Mouse (Mus musculus) ovary, adult 2 months (tissue): Measurements from ENCODE around the gene Wbp1. TPM values are rescaled to one million over a fixed set of nuclear protein-coding genes. Genes with fewer than 3 reads are reported as not detected.

Experiments used
- polyA plus RNA-seq: library from polyadenylated mRNA; depleted of rRNA; stranded (reverse); fragments of >200 nt; gene quantifications from 2 replicates; pipeline ENCODE4 v1.2.3, GENCODE M21; 2012; rRNA removed

Wbp1 gene
- polyA plus RNA-seq = 174 and 210 TPM in 2 replicates

DNA sequence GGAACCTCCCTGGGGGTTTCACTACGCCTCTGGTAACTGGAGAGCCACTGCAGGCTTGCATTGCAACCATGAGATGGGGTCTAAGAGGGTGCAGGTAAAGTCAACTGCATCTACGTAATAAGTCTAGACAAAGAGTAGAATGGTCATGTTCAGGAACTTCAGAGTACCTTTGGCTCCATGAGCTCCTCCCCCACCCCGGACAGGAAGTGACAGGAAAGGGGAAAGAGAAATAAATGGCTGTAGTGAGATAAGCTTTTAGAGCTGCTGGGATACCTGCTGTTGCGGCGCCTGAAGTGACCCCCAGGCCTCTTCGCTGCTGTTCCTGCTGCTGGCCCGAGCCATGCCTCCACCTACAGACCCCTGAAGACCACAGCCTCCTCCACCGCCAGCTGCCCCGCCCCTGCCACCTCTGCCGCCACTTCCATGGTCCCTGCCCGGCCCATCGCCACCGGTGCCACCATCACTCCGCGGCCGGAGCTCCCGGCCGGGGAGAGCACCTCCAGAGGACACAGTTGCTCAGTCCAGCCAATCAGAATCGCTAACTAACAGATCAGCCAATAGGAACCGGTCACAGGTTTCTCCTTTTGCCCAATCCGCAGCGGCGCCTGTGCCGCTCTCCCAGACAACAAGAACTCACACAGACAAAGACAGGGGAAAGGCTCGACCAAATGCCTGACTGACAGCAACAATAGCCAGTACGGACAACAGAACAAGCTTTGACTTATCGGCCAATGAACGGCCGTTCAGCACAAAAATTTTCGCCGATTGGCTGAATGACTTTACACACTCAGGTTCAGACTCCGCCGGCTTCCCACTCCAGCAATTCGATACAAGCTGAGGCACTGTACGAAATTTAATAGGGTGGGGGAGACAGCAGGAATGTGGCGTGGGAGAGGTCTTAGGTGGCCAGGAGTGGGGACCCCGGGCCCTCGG lies at the start of gene Wbp1:
Wbp1 (minus strand) TSS at position 630 of the 933 bp plus-strand sequence.

DNA sequence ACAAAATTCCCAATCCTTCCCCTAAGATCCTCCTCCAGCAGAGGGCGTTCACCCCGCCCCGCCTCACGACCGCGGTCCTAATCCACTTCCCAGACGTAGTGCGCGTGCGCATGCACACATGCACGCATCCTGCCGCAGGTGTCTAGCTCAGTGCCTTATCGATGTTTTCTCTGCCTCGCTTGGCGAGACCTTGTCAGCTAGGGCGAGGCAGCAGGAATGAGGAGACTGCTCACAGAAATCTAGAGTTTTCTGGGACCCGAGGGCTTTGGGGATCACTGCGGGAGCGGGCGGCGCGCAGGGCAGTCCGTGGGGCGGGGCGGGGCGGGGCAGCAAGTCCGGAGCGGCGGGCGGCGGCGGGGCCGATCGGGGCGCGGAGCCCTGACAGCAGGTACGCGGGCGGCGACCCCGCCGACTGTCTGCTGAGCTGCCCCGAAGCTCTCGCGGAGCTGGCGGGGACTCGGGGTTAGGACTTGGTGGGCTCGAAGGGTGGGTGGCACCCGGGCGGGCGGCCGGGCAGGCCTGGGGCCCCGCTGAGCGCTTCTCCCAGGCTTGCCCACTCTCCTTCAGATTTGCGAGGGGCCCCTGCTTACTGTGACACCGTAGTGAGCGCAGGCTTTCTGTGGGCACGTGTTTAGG lies 44.4 kb upstream of the Wbp1 start, which contains the start of gene Dctn1:
Dctn1 (plus strand) TSS at position 314 of the 636 bp plus-strand sequence.

DNA sequence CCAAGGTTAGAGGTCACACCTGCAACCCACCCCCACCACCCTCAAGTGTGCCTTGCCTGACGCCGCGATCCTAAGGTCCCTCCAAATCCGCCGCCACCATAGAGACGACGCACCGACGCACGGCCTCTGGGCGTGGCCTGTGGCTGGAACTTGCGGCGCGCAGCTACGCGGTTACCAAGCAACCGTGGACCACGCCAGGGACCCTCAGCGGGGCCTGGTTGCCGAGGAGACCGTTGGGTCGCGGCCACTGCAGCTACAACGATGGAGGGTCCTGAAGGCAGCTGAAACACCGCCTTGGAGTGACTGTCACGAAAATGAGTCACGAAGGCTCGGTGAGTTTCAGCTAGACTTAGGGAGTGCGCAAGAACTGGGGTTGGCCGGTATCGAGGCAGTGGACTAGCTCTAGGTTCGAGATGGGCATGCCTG lies 34.9 kb upstream of the Wbp1 start, which contains the start of the genes Wdr54 and 1700003E16Rik:
Wdr54 (minus strand) TSS at position 139 of the 426 bp plus-strand sequence.
1700003E16Rik (plus strand) TSS at position 146 of the 426 bp plus-strand sequence.

DNA sequence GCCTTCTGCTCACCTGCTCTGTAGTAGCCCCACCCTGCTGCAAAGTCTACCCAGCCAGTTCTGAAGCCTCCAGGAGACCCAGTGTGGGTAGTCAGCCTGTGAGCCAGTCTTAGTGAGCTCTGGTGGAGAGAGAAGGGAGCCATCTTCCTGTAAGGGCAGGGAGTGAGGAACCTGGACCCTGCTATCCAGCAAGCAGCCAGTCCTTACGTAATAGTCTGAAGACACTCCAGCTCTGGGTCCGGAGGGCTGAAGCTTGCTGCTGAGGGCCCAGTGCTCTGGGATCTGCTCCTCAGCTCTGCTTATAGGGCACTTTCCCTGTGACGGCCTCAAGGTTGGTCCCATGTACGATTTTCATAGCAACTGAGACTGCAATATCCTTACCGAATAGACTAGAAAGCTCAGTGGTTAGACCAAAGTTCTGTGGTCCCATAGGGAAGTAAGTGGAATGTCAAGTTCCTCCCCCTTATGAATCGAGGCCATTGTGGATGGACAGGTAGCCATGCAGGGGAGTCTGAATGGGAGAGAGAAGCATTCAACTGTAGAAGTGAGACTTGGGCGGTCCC lies 13.7 kb upstream of the Wbp1 start, which contains the start of gene Rtkn:
Rtkn (plus strand) TSS at position 513 of the 563 bp plus-strand sequence.

DNA sequence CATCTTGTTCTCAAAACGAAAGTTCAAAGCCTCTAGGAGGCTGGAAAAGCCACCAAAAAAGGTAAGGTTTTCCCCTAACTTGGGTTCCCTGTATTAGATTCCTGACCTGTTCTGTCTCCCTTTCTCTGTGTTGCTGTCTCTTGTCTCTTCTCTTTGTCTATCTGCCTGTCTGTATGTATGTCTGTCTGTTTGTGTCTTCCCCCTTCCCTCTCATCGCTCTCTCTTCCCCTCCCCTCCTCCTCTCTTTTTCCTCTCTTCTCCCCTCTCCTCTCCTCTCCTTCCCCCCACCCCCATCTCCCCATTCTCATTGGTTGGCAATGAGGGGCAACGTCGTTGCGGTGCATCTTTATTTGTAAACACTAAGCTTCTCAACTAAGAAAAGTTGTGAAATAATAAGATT lies 4.0 kb upstream of the Wbp1 start, which contains the start of gene Ino80b:
Ino80b (minus strand) TSS at position 101 of the 400 bp plus-strand sequence.

DNA sequence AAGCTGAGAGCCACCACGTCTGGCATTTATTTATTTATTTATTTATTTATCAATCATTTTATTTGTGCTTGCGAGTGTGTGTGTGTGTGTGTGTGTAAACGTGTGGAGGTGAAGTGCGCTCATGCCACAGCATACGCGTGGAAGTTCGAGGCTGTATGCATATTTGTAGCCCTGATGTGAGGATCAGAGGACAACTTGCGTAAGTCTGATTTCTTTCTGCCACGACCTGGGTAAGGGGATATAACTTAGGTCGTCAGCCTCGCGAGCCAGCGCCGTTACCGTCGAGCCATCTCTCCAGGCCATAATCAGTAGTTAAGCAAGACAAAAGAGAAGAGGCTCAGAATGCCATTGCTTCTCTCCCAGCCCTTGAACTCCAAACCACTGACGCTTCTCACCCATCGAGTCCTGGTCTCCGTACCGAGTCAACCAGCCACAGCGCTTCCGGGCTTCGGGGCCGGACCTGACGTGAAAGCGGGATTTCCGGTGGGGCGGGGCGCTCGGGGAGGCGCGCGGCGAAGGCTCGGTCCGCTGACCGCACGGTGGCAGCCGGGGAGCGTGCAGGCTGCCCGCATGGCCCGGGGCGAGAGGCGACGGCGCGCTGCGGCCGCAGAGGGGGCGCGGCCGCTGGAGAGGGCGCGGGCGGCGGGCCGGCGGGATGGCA lies 6.2 kb downstream of the Wbp1 start, which contains the start of gene Mogs:
Mogs (plus strand) TSS at position 486 of the 661 bp plus-strand sequence.

DNA sequence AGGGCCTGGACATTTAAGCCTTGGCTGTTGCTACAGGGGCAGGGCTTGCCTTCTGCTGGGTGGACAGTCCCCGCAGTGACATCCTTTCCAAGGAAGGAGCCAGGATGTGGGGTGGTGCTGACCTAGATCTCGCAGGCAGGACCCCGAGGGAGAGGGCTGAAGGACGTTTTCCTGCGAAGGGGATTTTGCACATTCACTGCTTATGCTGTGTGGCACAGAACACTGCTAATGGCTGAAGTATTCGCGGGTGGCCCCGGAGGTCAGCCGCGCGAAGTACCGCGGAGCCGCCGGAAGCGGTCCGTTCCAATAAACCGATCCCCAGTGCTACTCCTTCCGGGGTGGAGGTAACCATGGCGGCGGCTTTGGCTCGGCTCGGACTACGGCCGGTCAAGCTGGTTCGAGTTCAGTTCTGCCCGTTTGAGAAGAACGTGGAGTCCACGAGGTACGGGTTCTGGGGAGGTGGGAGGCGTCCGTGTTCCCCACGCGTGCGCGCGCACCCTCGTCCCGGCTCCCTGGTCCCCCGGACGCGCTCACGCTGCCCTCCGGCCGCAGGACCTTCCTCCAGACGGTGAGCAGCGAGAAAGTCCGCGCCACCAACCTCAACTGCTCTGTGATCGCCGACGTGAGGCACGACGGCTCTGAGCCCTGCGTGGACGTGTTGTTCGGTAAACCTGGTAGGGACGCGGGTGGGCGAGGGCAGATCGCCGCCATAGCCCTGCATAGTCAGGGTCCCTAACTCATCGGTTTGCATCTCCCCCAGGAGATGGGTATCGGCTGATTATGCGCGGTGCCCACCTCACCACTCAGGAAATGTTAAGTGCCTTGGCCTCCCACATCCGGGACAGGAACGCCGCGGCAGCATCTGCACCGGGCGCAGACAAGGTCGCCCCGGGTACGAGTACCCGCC lies 12.3 kb downstream of the Wbp1 start, which contains the start of gene Mrpl53:
Mrpl53 (plus strand) TSS at position 279 of the 907 bp plus-strand sequence.

DNA sequence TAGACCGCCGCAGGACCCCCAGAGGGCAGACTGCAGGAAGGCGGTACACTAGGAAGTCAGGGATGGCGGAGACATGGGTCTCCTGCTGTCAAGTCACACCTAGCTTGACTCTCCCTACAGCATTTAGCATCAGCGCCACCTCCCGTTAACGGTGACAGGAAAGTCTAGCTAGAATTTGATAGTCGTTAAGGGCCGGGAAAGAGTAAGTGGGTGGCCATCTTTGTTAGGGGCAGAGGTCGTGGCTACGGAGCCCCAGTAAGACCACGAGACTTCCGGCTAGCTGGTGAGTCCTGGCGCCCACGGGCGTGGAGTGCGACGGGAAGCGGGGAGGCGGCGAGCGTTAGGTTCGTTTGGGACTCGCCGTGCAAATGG lies 20.1 kb downstream of the Wbp1 start, which contains the start of the genes Ccdc142 and Gm42688:
Ccdc142 (plus strand) TSS at position 286 of the 372 bp plus-strand sequence.
Gm42688 (plus strand) TSS at position 302 of the 372 bp plus-strand sequence.

DNA sequence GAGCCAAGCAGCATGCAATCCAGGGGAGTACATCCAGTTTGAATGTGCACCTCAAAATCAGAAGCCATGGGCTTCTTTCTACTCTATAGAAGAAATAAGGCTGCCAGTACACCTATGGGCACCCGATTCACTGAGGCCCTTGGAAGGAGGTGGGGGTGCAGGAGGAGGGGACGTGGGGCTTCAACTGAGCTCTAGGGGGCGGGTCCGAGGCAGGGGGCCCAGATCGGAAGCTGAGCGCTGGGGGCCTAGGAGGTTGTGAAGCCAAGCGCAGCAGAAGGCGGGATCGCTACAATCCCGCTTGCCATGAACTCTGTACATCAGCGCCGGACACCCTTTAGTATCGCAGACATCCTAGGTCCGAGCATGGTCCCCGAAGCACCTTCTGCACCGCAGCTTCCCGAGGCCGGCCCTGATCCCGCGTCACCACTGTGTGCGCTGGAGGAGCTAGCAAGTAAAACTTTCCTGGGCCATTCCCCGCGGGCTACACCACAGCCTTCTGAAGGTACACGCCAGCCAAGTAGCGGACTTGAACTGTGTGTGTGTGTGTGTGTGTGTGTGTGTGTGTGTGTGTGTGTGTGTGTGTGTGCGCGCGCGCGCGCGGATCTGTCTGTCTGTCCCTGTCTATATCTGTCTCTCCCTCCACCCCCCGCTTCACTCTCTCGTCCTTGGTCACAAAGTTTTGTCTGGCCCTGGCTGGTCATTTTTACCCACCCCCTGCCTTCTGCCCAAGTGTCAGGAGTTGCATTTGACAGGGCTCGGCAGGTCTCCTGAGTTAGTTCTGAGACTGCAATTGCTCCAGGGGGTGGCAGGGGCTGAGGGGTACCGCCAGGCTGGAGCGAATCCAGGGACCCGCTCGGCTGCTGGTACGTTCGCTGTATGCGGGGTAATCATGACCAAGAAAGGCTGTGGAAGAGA lies 35.0 kb downstream of the Wbp1 start, which contains the start of gene Lbx2:
Lbx2 (plus strand) TSS at position 247 of the 915 bp plus-strand sequence.

DNA sequence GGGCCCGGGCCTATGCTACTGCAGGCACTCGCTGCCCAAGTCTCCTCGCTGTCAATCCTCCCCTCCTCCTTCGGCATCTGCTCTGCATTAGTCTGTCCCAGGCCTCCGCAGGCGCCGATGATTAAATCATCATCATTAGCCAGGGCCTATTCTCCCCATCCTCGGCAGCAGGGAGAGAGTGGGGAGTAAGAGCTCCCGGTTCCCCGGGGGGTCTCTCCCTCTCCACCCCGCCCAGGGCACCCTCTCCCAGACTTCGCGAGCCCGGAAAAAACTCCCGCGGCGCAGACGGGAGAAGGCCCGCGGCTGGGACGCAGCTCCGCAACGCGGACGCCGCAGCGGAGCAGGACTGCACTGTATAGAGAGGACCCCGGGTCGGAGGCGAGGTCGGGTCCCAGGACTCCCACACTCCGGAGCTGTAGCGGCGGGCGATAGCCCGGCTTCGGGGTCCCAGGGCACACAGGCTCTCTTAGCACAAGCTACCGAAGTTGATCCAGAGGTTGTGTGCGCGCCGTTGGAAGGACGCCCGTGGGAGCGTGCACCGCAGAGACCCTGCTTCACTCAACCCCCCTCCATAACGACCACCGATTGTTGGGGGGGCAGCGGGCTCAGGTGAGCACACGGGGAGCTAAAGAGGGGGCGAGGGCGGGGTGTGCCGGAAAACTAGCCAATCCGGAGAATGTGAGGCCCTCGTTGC lies 43.6 kb downstream of the Wbp1 start, which contains the start of gene Pcgf1:
Pcgf1 (plus strand) TSS at position 240 of the 694 bp plus-strand sequence.

DNA sequence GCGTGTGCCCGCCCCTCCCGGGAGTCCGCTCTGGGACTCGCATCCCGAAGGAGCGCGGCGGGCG lies 51.3 kb downstream of the Wbp1 start, which contains the start of gene Tlx2:
Tlx2 (minus strand) TSS at position 47 of the 64 bp plus-strand sequence.

Other genes with a start within 250 kb of the Wbp1 start
- 1.3 and 1.5 TPM in 2 replicates for gene Sema4f, start 181.8 kb downstream of the Wbp1 start, polyA plus RNA-seq
- gene M1ap, start 174.7 kb downstream of the Wbp1 start, polyA plus RNA-seq = 0.15 and 0.23 TPM in 2 replicates
- gene Dok1, start 88.1 kb downstream of the Wbp1 start, polyA plus RNA-seq = 11.3 and 14.4 TPM in 2 replicates
- 13.3 and 14.9 TPM in 2 replicates for gene Loxl3, start 87.4 kb downstream of the Wbp1 start, polyA plus RNA-seq
- gene Aup1, start 67.0 kb downstream of the Wbp1 start, polyA plus RNA-seq = 668 and 727 TPM in 2 replicates
- gene Htra2, start 66.3 kb downstream of the Wbp1 start, polyA plus RNA-seq = 58.2 and 63.9 TPM in 2 replicates
- gene Dqx1, start 63.7 kb downstream of the Wbp1 start, polyA plus RNA-seq = 2.0 and 2.6 TPM in 2 replicates
- gene Tlx2, start 51.3 kb downstream of the Wbp1 start, polyA plus RNA-seq = not detected in 2 replicates
- 26.2 and 38.5 TPM in 2 replicates for gene Pcgf1, start 43.7 kb downstream of the Wbp1 start, polyA plus RNA-seq
- 18.9 and 19.3 TPM in 2 replicates for gene Lbx2, start 35.2 kb downstream of the Wbp1 start, polyA plus RNA-seq
- 21.7 and 28.8 TPM in 2 replicates for gene Ccdc142, start 20.0 kb downstream of the Wbp1 start, polyA plus RNA-seq
- gene Gm42688, start 19.9 kb downstream of the Wbp1 start, polyA plus RNA-seq = 7.0 and 8.5 TPM in 2 replicates
- gene Mrpl53, start 12.5 kb downstream of the Wbp1 start, polyA plus RNA-seq = 98.5 and 124 TPM in 2 replicates
- 124 and 132 TPM in 2 replicates for gene Mogs, start 6.1 kb downstream of the Wbp1 start, polyA plus RNA-seq
- 79.8 and 116 TPM in 2 replicates for gene Ino80b, start 3.9 kb upstream of the Wbp1 start, polyA plus RNA-seq
- gene Rtkn, start 13.9 kb upstream of the Wbp1 start, polyA plus RNA-seq = 65.5 and 80.1 TPM in 2 replicates
- gene Wdr54, start 34.8 kb upstream of the Wbp1 start, polyA plus RNA-seq = 7.4 and 8.4 TPM in 2 replicates
- gene 1700003E16Rik, start 34.8 kb upstream of the Wbp1 start, polyA plus RNA-seq = 4.1 and 4.4 TPM in 2 replicates
- 186 and 187 TPM in 2 replicates for gene Dctn1, start 44.4 kb upstream of the Wbp1 start, polyA plus RNA-seq
- 1.5 and 2.3 TPM in 2 replicates for gene Slc4a5, start 98.3 kb upstream of the Wbp1 start, polyA plus RNA-seq
- gene Mthfd2, start 204.3 kb upstream of the Wbp1 start, polyA plus RNA-seq = 6.3 and 8.8 TPM in 2 replicates
- gene Mob1a, start 204.5 kb upstream of the Wbp1 start, polyA plus RNA-seq = 20.7 and 74.5 TPM in 2 replicates
- gene Bola3, start 227.6 kb upstream of the Wbp1 start, polyA plus RNA-seq = 5.5 and 9.7 TPM in 2 replicates